Mouse (Mus musculus): ENCODE results near the gene Pou5f1. TPM values are rescaled to one million over a fixed set of nuclear protein-coding genes. Genes with fewer than 3 reads are reported as not detected.

Gene Pou5f1
- polyA plus RNA-seq, 1 experiment from 2014 or later: not detected

GRCm38 (mm10) chr17:35556186-35556765 is 50.5 kb downstream of the Pou5f1 start:
- Histone ChIP-seq H3K4me2 (replicated peaks; ENCODE audit: low read depth) (no peak overlapping the region), H3K36me3 (ENCODE audit: control insufficient read depth, insufficient read depth, low read length) (no peaks in the 10 kb centered on the region), H3K27ac (replicated peaks) (0 out of 2 replicates have a peak overlapping the region, but pooled peaks have one; percentile 18), H3K4me3 (ENCODE audit: low read depth, low read length) (no peak overlapping the region), H3K9me3 (ENCODE audit: control insufficient read depth, low read length) (no peaks in the 10 kb centered on the region), H3K4me1 (replicated peaks; ENCODE audit: control insufficient read depth, insufficient read depth) (no peaks in the 10 kb centered on the region), H3K9ac (ENCODE audit: low read length) (no peak overlapping the region), H3K27me3 (ENCODE audit: control insufficient read depth, insufficient read depth, low read length) (no peaks in the 10 kb centered on the region)
- ATAC-seq (ENCODE audit: low FRiP score, low TSS enrichment): no peak
- DNase-seq (ENCODE audit: low spot score): no peak
- TF ChIP-seq CTCF (IDR thresholded peaks at IDR 0.05; ENCODE audit: low read depth) (no peak), EP300 (optimal IDR thresholded peaks at IDR 0.05) (no peak)
- WGBS: 81% methylated on average over 13 of the region's 13 CpGs

GRCm38 (mm10) chr17:35556812-35557211 is 51.0 kb downstream of the Pou5f1 start:
- Histone ChIP-seq H3K9ac (ENCODE audit: low read length) (no peak overlapping the region), H3K4me1 (replicated peaks; ENCODE audit: control insufficient read depth, insufficient read depth) (no peaks in the 10 kb centered on the region), H3K27me3 (ENCODE audit: control insufficient read depth, insufficient read depth, low read length) (no peaks in the 10 kb centered on the region), H3K4me2 (replicated peaks; ENCODE audit: low read depth) (0 out of 2 replicates have a peak overlapping the region, but pooled peaks have one; percentile 25), H3K36me3 (ENCODE audit: control insufficient read depth, insufficient read depth, low read length) (no peaks in the 10 kb centered on the region), H3K4me3 (ENCODE audit: low read depth, low read length) (no peak overlapping the region), H3K9me3 (ENCODE audit: control insufficient read depth, low read length) (no peaks in the 10 kb centered on the region), H3K27ac (replicated peaks) (peak overlapping the region; percentile 56; the same call in 1 of the 2 replicates)
- peak; percentile 74 for ATAC-seq (ENCODE audit: low FRiP score, low TSS enrichment)
- TF ChIP-seq EP300 (optimal IDR thresholded peaks at IDR 0.05) (no peak), CTCF (IDR thresholded peaks at IDR 0.05; ENCODE audit: low read depth) (peak; percentile 91)
- 21% methylated on average over 5 of the region's 5 CpGs for whole genome bisulfite sequencing
- peak; percentile 73 for DNase-seq (ENCODE audit: low spot score)

- WGBS: 54% methylated on average over 9 of the region's 9 CpGs
- no peak overlapping the region for H3K9ac ChIP-seq (ENCODE audit: low read length)
- no peaks in the 10 kb centered on the region for H3K27me3 ChIP-seq (ENCODE audit: control insufficient read depth, insufficient read depth, low read length)
- ATAC-seq (ENCODE audit: low FRiP score, low TSS enrichment) (peak; percentile 78), DNase-seq (ENCODE audit: low spot score) (no peak)
- TF ChIP-seq EP300 (optimal IDR thresholded peaks at IDR 0.05): no peak
- TF ChIP-seq CTCF (IDR thresholded peaks at IDR 0.05; ENCODE audit: low read depth): no peak
- H3K4me3 ChIP-seq (ENCODE audit: low read depth, low read length): no peak overlapping the region
- H3K4me1 ChIP-seq (replicated peaks; ENCODE audit: control insufficient read depth, insufficient read depth): no peaks in the 10 kb centered on the region
- H3K9me3 ChIP-seq (ENCODE audit: control insufficient read depth, low read length): no peaks in the 10 kb centered on the region
- H3K27ac ChIP-seq (replicated peaks): peak overlapping the region; percentile 56
- no peaks in the 10 kb centered on the region for H3K36me3 ChIP-seq (ENCODE audit: control insufficient read depth, insufficient read depth, low read length)
- H3K4me2 ChIP-seq (replicated peaks; ENCODE audit: low read depth): peak overlapping the region; percentile 25; the same call in 1 of the 2 replicates
Measured at GRCm38 (mm10) chr17:35557351-35557750, 51.5 kb downstream of the Pou5f1 start.

GRCm38 (mm10) chr17:35558216-35558615 is 52.4 kb downstream of the Pou5f1 start:
- Histone ChIP-seq H3K9ac (ENCODE audit: low read length) (no peak overlapping the region), H3K4me2 (replicated peaks; ENCODE audit: low read depth) (no peak overlapping the region), H3K4me3 (ENCODE audit: low read depth, low read length) (no peak overlapping the region), H3K36me3 (ENCODE audit: control insufficient read depth, insufficient read depth, low read length) (no peaks in the 10 kb centered on the region), H3K27ac (replicated peaks) (no peak overlapping the region), H3K27me3 (ENCODE audit: control insufficient read depth, insufficient read depth, low read length) (no peaks in the 10 kb centered on the region), H3K4me1 (replicated peaks; ENCODE audit: control insufficient read depth, insufficient read depth) (no peaks in the 10 kb centered on the region), H3K9me3 (ENCODE audit: control insufficient read depth, low read length) (no peaks in the 10 kb centered on the region)
- TF ChIP-seq EP300 (optimal IDR thresholded peaks at IDR 0.05) (no peak), CTCF (IDR thresholded peaks at IDR 0.05; ENCODE audit: low read depth) (no peak)
- DNase-seq (ENCODE audit: low spot score) (no peak), ATAC-seq (ENCODE audit: low FRiP score, low TSS enrichment) (no peak)
- WGBS: 62% methylated on average over 8 of the region's 8 CpGs

Other genes starting within 250 kb of the Pou5f1 start
- gene H2-D1, start 243.3 kb upstream of the Pou5f1 start, polyA plus RNA-seq (2015; fragmentation: Nextera tagmentation; extraction: Ambion mirVana): 303 and 307 TPM in 2 replicates
- not detected in 2 replicates for gene H2-Q1, start 185.6 kb upstream of the Pou5f1 start, polyA plus RNA-seq (2015; fragmentation: Nextera tagmentation; extraction: Ambion mirVana)
- 1.2 and 1.6 TPM in 2 replicates for gene H2-Q2, start 163.8 kb upstream of the Pou5f1 start, polyA plus RNA-seq (2015; fragmentation: Nextera tagmentation; extraction: Ambion mirVana)
- 2.7 and 3.3 TPM in 2 replicates for gene H2-Q4, start 126.4 kb upstream of the Pou5f1 start, polyA plus RNA-seq (2015; fragmentation: Nextera tagmentation; extraction: Ambion mirVana)
- gene H2-Q6, start 81.2 kb upstream of the Pou5f1 start, polyA plus RNA-seq (2015; fragmentation: Nextera tagmentation; extraction: Ambion mirVana): 0.22 and 0.35 TPM in 2 replicates
- 0.96 and 1.2 TPM in 2 replicates for gene H2-Q7, start 66.9 kb upstream of the Pou5f1 start, polyA plus RNA-seq (2015; fragmentation: Nextera tagmentation; extraction: Ambion mirVana)
- 0.99 and 1.4 TPM in 2 replicates for gene H2-Q10, start 35.9 kb upstream of the Pou5f1 start, polyA plus RNA-seq (2015; fragmentation: Nextera tagmentation; extraction: Ambion mirVana)
- 32.7 and 34.5 TPM in 2 replicates for gene Tcf19, start 10.8 kb downstream of the Pou5f1 start, polyA plus RNA-seq (2015; fragmentation: Nextera tagmentation; extraction: Ambion mirVana)
- gene Cchcr1, start 11.1 kb downstream of the Pou5f1 start, polyA plus RNA-seq (2015; fragmentation: Nextera tagmentation; extraction: Ambion mirVana): 7.1 and 7.4 TPM in 2 replicates
- 66.1 and 66.8 TPM in 2 replicates for gene Psors1c2, start 27.2 kb downstream of the Pou5f1 start, polyA plus RNA-seq (2015; fragmentation: Nextera tagmentation; extraction: Ambion mirVana)
- gene Cdsn, start 46.1 kb downstream of the Pou5f1 start, polyA plus RNA-seq (2015; fragmentation: Nextera tagmentation; extraction: Ambion mirVana): 106 and 139 TPM in 2 replicates
- 234 and 311 TPM in 2 replicates for gene 2300002M23Rik, start 61.4 kb downstream of the Pou5f1 start, polyA plus RNA-seq (2015; fragmentation: Nextera tagmentation; extraction: Ambion mirVana)
- 7.6 and 8.6 TPM in 2 replicates for gene Sfta2, start 95.5 kb downstream of the Pou5f1 start, polyA plus RNA-seq (2015; fragmentation: Nextera tagmentation; extraction: Ambion mirVana)
- gene Gm9573, start 120.6 kb downstream of the Pou5f1 start, polyA plus RNA-seq (2015; fragmentation: Nextera tagmentation; extraction: Ambion mirVana): 2.6 and 3.9 TPM in 2 replicates
- 768 and 930 TPM in 2 replicates for gene Mucl3, start 137.7 kb downstream of the Pou5f1 start, polyA plus RNA-seq (2015; fragmentation: Nextera tagmentation; extraction: Ambion mirVana)
- 10.3 and 10.6 TPM in 2 replicates for gene Vars2, start 161.6 kb downstream of the Pou5f1 start, polyA plus RNA-seq (2015; fragmentation: Nextera tagmentation; extraction: Ambion mirVana)
- gene Gtf2h4, start 167.7 kb downstream of the Pou5f1 start, polyA plus RNA-seq (2015; fragmentation: Nextera tagmentation; extraction: Ambion mirVana): 20.7 and 20.8 TPM in 2 replicates
- 50.8 TPM in 2 replicates for gene Ddr1, start 198.6 kb downstream of the Pou5f1 start, polyA plus RNA-seq (2015; fragmentation: Nextera tagmentation; extraction: Ambion mirVana)